Mouse (Mus musculus): ENCODE results near the gene Gm10309. TPM values are rescaled to one million over a fixed set of nuclear protein-coding genes. Genes with fewer than 3 reads are reported as not detected.

Gm10309 gene
- total and polyA plus RNA-seq, 3 experiments: 0.08 TPM; not detected in 2

GRCm38 (mm10) chr17:86493891-86494420 lies 11.1 kb downstream of the Gm10309 start:
- Histone ChIP-seq H3K4me1 (ENCODE audit: control insufficient read depth, insufficient read depth, low read length) (peaks cover 2% of the 10 kb centered on the region), H3K9ac (ENCODE audit: low read depth, low read length) (no peak overlapping the region), H3K36me3 (ENCODE audit: control insufficient read depth, insufficient read depth, low read length) (peaks cover under 1% of the 10 kb centered on the region; the same call in 1 of the 2 replicates), H3K79me2 (replicated peaks; ENCODE audit: control insufficient read depth, insufficient read depth, low read length) (no peaks in the 10 kb centered on the region), H3K27ac (no peak overlapping the region), H3K27me3 (ENCODE audit: control insufficient read depth, insufficient read depth, low read length) (no peaks in the 10 kb centered on the region), H3K4me3 (no peak overlapping the region)
- TF ChIP-seq POLR2A (IDR thresholded peaks at IDR 0.05; ENCODE audit: insufficient read depth, low read depth, low read length) (no peak), EP300 (IDR thresholded peaks at IDR 0.05; ENCODE audit: insufficient read depth, low read depth, low read length) (no peak), CTCF (IDR thresholded peaks at IDR 0.05) (no peak)
- WGBS: 89% methylated on average over 8 of the region's 8 CpGs
- no peak for DNase-seq
- intact Hi-C loops (cut with DNase I): no loop called here

- H3K9ac ChIP-seq (ENCODE audit: low read depth, low read length): no peak overlapping the region
- no peaks in the 10 kb centered on the region for H3K79me2 ChIP-seq (replicated peaks; ENCODE audit: control insufficient read depth, insufficient read depth, low read length)
- intact Hi-C loops (cut with DNase I): no loop called here
- 56% methylated on average over 7 of the region's 7 CpGs for WGBS
- H3K4me3 ChIP-seq: no peak overlapping the region
- no peaks in the 10 kb centered on the region for H3K36me3 ChIP-seq (ENCODE audit: control insufficient read depth, insufficient read depth, low read length)
- DNase-seq: no peak
- TF ChIP-seq CTCF (IDR thresholded peaks at IDR 0.05) (no peak), POLR2A (IDR thresholded peaks at IDR 0.05; ENCODE audit: insufficient read depth, low read depth, low read length) (no peak), EP300 (IDR thresholded peaks at IDR 0.05; ENCODE audit: insufficient read depth, low read depth, low read length) (no peak)
- no peaks in the 10 kb centered on the region for H3K27me3 ChIP-seq (ENCODE audit: control insufficient read depth, insufficient read depth, low read length)
- no peaks in the 10 kb centered on the region for H3K4me1 ChIP-seq (ENCODE audit: control insufficient read depth, insufficient read depth, low read length)
- H3K27ac ChIP-seq: no peak overlapping the region
Observed at GRCm38 (mm10) chr17:86492376-86492775, 12.7 kb downstream of the Gm10309 start.

- intact Hi-C loops (cut with DNase I): loop anchor here (10.0 kb wide), 2 partner anchors 555 to 755 kb away; no protein-coding TSS in a partner anchor
- H3K36me3 ChIP-seq (ENCODE audit: control insufficient read depth, insufficient read depth, low read length): no peaks in the 10 kb centered on the region
- no peak overlapping the region for H3K9ac ChIP-seq (ENCODE audit: low read depth, low read length)
- TF ChIP-seq EP300 (IDR thresholded peaks at IDR 0.05; ENCODE audit: insufficient read depth, low read depth, low read length) (no peak), CTCF (IDR thresholded peaks at IDR 0.05) (no peak), POLR2A (IDR thresholded peaks at IDR 0.05; ENCODE audit: insufficient read depth, low read depth, low read length) (no peak)
- no peak overlapping the region for H3K27ac ChIP-seq
- H3K27me3 ChIP-seq (ENCODE audit: control insufficient read depth, insufficient read depth, low read length): no peaks in the 10 kb centered on the region
- 86% methylated on average over 10 of the region's 10 CpGs for WGBS
- H3K79me2 ChIP-seq (replicated peaks; ENCODE audit: control insufficient read depth, insufficient read depth, low read length): no peaks in the 10 kb centered on the region
- DNase-seq: no peak
- H3K4me3 ChIP-seq: no peak overlapping the region
- no peaks in the 10 kb centered on the region for H3K4me1 ChIP-seq (ENCODE audit: control insufficient read depth, insufficient read depth, low read length)
Observed at GRCm38 (mm10) chr17:86489827-86490226, 15.2 kb downstream of the Gm10309 start.

- no peak for DNase-seq
- intact Hi-C loops (cut with DNase I): loop anchor here (10.0 kb wide), 2 partner anchors 557 to 757 kb away; no protein-coding TSS in a partner anchor
- WGBS: 76% methylated on average over 3 of the region's 3 CpGs
- Histone ChIP-seq H3K4me3 (no peak overlapping the region), H3K79me2 (replicated peaks; ENCODE audit: control insufficient read depth, insufficient read depth, low read length) (no peaks in the 10 kb centered on the region), H3K4me1 (ENCODE audit: control insufficient read depth, insufficient read depth, low read length) (peaks cover 2% of the 10 kb centered on the region), H3K9ac (ENCODE audit: low read depth, low read length) (no peak overlapping the region), H3K27ac (no peak overlapping the region), H3K27me3 (ENCODE audit: control insufficient read depth, insufficient read depth, low read length) (no peaks in the 10 kb centered on the region), H3K36me3 (ENCODE audit: control insufficient read depth, insufficient read depth, low read length) (no peaks in the 10 kb centered on the region)
- TF ChIP-seq POLR2A (IDR thresholded peaks at IDR 0.05; ENCODE audit: insufficient read depth, low read depth, low read length) (no peak), EP300 (IDR thresholded peaks at IDR 0.05; ENCODE audit: insufficient read depth, low read depth, low read length) (no peak), CTCF (IDR thresholded peaks at IDR 0.05) (no peak)
Observed at GRCm38 (mm10) chr17:86487450-86487849, 17.6 kb downstream of the Gm10309 start.

GRCm38 (mm10) chr17:86486657-86487056 lies 18.4 kb downstream of the Gm10309 start:
- Histone ChIP-seq H3K27me3 (ENCODE audit: control insufficient read depth, insufficient read depth, low read length) (no peaks in the 10 kb centered on the region), H3K4me1 (ENCODE audit: control insufficient read depth, insufficient read depth, low read length) (peaks cover 2% of the 10 kb centered on the region), H3K36me3 (ENCODE audit: control insufficient read depth, insufficient read depth, low read length) (no peaks in the 10 kb centered on the region), H3K4me3 (no peak overlapping the region), H3K79me2 (replicated peaks; ENCODE audit: control insufficient read depth, insufficient read depth, low read length) (no peaks in the 10 kb centered on the region), H3K9ac (ENCODE audit: low read depth, low read length) (no peak overlapping the region), H3K27ac (no peak overlapping the region)
- intact Hi-C loops (cut with DNase I): loop anchor here (10.0 kb wide), 2 partner anchors 558 to 758 kb away; no protein-coding TSS in a partner anchor
- TF ChIP-seq CTCF (IDR thresholded peaks at IDR 0.05) (no peak), EP300 (IDR thresholded peaks at IDR 0.05; ENCODE audit: insufficient read depth, low read depth, low read length) (no peak), POLR2A (IDR thresholded peaks at IDR 0.05; ENCODE audit: insufficient read depth, low read depth, low read length) (no peak)
- whole genome bisulfite sequencing: 63% methylated on average over 5 of the region's 5 CpGs
- no peak for DNase-seq

- Histone ChIP-seq H3K36me3 (ENCODE audit: control insufficient read depth, insufficient read depth, low read length) (no peaks in the 10 kb centered on the region), H3K9ac (ENCODE audit: low read depth, low read length) (no peak overlapping the region), H3K4me3 (no peak overlapping the region), H3K79me2 (replicated peaks; ENCODE audit: control insufficient read depth, insufficient read depth, low read length) (no peaks in the 10 kb centered on the region), H3K27me3 (ENCODE audit: control insufficient read depth, insufficient read depth, low read length) (no peaks in the 10 kb centered on the region), H3K4me1 (ENCODE audit: control insufficient read depth, insufficient read depth, low read length) (peaks cover 2% of the 10 kb centered on the region), H3K27ac (no peak overlapping the region)
- peak; percentile 80 to 82 for DNase-seq
- 4% methylated on average over 3 of the region's 3 CpGs for WGBS
- TF ChIP-seq POLR2A (IDR thresholded peaks at IDR 0.05; ENCODE audit: insufficient read depth, low read depth, low read length): no peak
- peak; percentile 93 for TF ChIP-seq CTCF (IDR thresholded peaks at IDR 0.05)
- TF ChIP-seq EP300 (IDR thresholded peaks at IDR 0.05; ENCODE audit: insufficient read depth, low read depth, low read length): peak; percentile 75
- intact Hi-C loops (cut with DNase I): loop anchor here (1.0 to 10.0 kb wide), 3 partner anchors 422 to 761 kb away; no protein-coding TSS in a partner anchor
Observed at GRCm38 (mm10) chr17:86484087-86484737, 20.8 kb downstream of the Gm10309 start.
